Mouse (Mus musculus) large intestine, adult 2 months (tissue): ENCODE measurements around the gene Gm49369. TPM values are rescaled to one million over a fixed set of nuclear protein-coding genes. Genes with fewer than 3 reads are reported as not detected.
"Not testable (repeated sequence)": the region's sequence is repeated elsewhere in the genome, so short reads cannot be mapped to it uniquely, and the experiment has no call there.

ENCODE experiments used
- DNase-seq: peaks from one replicate; pipeline ENCODE4 v3.0.0-alpha.2; 2012; ENCODE audit warnings: low read depth, low spot score
- WGBS: fragments of 180-500 bp; shearing (Covaris S2); methylation state at CpG from one replicate; pipeline ENCODE4 v1.1.7; 2018; 5-methylcytosine and 5-hydroxymethylcytosine counted together
- polyA plus RNA-seq: library from polyadenylated mRNA; depleted of rRNA; stranded (reverse); fragments of >200 nt; gene quantifications from 2 replicates; pipeline ENCODE4 v1.2.3, GENCODE M21; 2012; rRNA removed

Gm49369 gene
- polyA plus RNA-seq, result not detected in 2 replicates

- WGBS, result over 99% methylated on average over 5 of the region's 5 CpGs
- no peak for DNase-seq
These were observed at the start of gene Gm49369 for GRCm38 (mm10) chr7:142382567-142382966. Gene Gm49369, minus strand, starts transcription at chr7:142382667.

- no peak for DNase-seq
These were observed 48.6 kb upstream of the Gm49369 start for GRCm38 (mm10) chr7:142431106-142431505.

GRCm38 (mm10) chr7:142430160-142430678, 47.8 kb upstream of the Gm49369 start:
- WGBS, result 24% methylated on average over 12 of the region's 12 CpGs
- DNase-seq, result no peak

More at GRCm38 (mm10) chr7:142431106-142431505, 48.6 kb upstream of the Gm49369 start:
- whole genome bisulfite sequencing, result 95% methylated on average over 14 of the region's 14 CpGs

DNA sequence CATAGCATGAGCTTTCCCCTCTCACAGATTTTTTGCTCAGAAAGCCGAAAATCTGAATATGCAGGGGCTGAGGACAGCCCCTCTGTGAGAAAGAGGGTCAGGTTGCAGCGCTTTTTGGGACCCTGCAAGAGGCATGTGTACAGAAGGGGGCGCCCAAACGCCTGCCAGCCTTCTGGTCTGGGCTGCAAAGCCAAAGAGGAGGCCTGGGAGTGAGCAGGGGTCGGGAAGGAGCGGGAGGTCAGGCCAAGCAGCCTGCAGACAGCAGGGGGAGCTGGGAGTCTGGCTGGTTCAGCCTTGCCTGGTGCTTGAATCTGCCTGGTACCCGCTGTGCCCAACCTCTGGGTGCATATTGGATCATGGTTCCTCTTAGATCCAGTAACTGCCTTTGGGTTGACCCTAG, 45.7 kb upstream of the Gm49369 start:
- 54% methylated on average over 7 of the region's 7 CpGs for WGBS

GRCm38 (mm10) chr7:142425641-142426213, 43.3 kb upstream of the Gm49369 start:
- 76% methylated on average over 11 of the region's 11 CpGs for WGBS
- no peak for DNase-seq

More for the DNA sequence above, 45.7 kb upstream of the Gm49369 start:
- DNase-seq, result no peak

DNA sequence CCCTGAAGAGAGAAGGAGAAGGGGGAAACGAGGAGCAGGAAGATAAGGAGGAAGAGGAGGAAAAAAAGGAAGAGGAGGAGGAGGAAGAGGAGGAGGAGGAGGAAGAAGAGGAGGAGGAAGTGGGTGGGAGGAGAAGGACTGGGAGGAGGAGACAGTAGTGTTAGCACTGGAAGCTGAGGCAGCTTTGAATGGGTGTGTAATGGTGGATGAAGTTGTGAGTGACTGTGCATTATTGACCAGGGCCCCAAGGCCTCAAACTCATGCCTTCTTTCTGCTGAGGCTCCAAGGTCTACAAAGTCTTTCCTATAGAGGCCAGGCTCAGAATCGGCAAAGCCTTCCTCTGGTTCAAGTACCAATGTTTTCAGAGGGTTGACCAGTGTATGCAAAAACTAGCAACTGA, 39.4 kb upstream of the Gm49369 start:
- WGBS, result 64% methylated on average over 2 of the region's 2 CpGs
- DNase-seq, result no peak

DNA sequence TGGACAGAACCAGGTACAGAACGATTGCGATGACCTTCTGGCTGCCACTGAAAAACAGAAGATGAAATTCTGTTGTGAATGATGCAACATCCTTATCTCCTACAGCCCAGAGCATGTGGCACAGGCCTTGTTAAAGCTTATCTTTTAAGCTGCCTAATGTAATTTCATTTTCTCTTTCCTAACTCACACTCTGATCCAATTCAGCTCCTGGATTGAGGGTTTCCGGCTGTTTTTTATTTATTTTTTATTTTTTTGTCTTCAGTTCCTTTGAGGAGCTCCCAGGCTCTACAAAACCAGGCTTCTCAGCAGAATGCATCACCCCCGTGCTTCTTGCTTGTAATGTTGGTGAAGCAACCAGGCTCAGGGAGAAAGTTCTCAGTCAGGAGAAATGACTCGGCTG, 37.4 kb upstream of the Gm49369 start:
- 68% methylated on average over 5 of the region's 5 CpGs for WGBS
- DNase-seq, result no peak

GRCm38 (mm10) chr7:142418679-142419078, 36.2 kb upstream of the Gm49369 start:
- no peak for DNase-seq
- WGBS, result 90% methylated on average over 8 of the region's 8 CpGs

- 92% methylated on average over 2 of the region's 2 CpGs for WGBS
- no peak for DNase-seq
These were observed 35.6 kb upstream of the Gm49369 start for GRCm38 (mm10) chr7:142418027-142418426.

GRCm38 (mm10) chr7:142416225-142416624, 33.8 kb upstream of the Gm49369 start:
- WGBS, result 63% methylated on average over 3 of the region's 3 CpGs
- DNase-seq, result no peak

GRCm38 (mm10) chr7:142415314-142415713, 32.8 kb upstream of the Gm49369 start:
- DNase-seq, result no peak
- 34% methylated on average over 4 of the region's 4 CpGs for WGBS

GRCm38 (mm10) chr7:142413285-142413684, 30.8 kb upstream of the Gm49369 start:
- WGBS, result 78% methylated on average over 6 of the region's 6 CpGs
- DNase-seq, result no peak

DNA sequence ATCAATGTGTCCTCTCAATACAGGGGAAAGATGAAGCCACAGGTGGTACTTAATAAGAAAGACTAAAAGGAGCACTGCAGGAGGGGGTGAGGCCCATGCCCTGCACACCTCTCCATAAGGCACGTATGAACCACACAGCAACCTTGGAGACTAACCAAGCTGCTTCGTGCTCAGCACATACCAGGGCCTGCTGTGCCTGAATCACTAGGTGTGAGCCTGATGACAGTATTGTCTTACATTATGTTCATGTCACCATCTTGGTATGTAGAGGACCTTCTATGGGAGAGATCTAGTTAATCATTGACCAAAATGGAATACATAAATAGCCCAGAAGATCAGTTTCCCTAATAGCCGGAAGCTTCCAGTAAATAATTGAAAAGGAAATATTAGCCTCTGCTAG, 27.1 kb upstream of the Gm49369 start:
- 68% methylated on average over 3 of the region's 3 CpGs for WGBS
- no peak for DNase-seq

- no peak for DNase-seq
- 96% methylated on average over 8 of the region's 8 CpGs for WGBS
These were observed 26.2 kb upstream of the Gm49369 start for GRCm38 (mm10) chr7:142408686-142409085.

DNA sequence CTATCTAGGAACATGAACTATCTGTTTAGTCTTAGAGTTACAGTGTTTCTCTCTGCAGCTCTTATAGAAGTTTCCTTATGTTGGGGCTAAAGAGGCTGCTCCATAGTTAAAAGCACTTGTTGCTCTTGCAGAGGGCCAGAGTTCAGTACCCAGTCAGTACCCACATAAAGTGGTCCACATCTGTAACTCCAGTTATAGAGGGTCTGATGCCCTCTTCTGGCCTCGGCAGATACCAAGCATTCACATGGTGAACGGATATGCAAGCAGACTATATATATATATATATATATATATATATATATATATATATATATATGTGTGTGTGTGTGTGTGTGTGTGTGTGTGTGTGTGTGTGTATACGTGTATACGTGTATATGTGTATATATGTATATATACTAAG, 25.5 kb upstream of the Gm49369 start:
- DNase-seq, result no peak
- WGBS, result 59% methylated on average over 4 of the region's 4 CpGs

GRCm38 (mm10) chr7:142405134-142405533, 22.7 kb upstream of the Gm49369 start:
- DNase-seq, result not testable (repeated sequence)
- WGBS, result 91% methylated on average over 5 of the region's 5 CpGs

DNA sequence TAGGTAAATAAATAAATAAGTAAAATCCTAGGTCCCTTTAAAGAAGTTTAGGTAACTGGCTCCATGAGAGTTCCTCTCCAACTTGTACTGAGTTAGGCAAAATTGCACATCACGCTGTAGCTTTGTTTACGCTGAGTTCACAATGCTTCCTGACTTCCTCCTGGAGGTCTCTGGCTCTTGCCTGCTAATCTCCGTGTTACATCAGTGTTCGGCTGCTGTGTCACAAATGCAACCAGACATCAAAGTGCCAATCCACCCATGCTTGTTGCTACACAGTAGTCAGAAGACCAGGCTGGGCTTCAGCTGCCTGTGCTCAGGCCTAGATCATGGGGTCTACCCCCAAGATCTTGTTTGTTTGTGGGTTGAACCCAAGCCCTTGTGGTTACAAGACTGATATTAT, 21.1 kb upstream of the Gm49369 start:
- WGBS, result 49% methylated on average over 4 of the region's 4 CpGs
- DNase-seq, result no peak

DNA sequence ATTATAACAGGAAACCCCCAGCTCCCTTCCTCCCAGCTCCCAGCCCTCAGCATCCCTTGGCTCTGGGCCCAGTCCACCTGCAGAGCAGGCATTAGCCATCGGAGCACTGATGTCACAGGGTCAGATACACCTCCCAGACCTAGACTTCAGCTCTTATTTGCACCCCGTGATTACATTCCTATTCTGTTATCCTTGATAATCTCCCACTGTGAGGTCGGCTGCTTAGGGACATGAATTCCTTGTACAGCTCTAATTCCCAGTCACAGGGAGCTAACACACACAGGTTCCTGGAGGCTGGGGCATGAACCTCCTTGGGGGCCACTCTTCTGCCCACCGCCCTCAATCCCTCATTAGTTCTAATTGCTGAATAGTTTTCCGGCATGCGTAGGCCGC, 18.3 kb upstream of the Gm49369 start:
- no peak for DNase-seq

DNA sequence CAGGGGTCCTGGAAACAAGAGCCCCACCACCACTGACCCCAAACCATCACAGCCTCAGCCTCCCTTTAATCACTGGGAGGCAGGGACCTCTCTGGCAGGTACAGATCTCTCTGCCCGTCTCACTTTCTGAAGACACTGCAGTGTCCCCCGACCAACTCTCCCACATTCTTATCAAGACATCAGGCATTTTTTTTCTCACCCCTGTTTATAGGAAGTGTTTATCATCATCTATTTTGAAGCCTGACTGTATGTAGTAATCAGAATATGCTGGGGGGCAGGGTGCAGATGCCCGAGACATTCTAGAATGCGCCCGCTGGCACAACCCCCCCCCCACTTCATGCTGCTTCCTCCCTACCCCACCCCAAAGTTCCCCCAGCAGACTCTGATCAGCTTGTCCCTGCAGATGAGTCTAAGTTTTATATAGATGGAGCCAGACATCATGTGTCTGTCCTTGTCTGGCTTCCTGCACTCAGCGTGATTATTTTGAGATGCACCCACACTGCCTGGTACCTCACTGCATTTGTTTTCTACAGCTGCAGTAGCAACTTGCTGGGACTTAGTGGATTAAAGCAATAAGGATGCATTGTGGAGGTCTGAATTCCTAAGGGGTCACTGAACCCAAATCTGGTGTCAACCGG, 17.8 kb upstream of the Gm49369 start:
- WGBS, result 74% methylated on average over 7 of the region's 7 CpGs
- no peak for DNase-seq

More for the DNA sequence above, 18.3 kb upstream of the Gm49369 start:
- WGBS, result 54% methylated on average over 7 of the region's 7 CpGs

DNA sequence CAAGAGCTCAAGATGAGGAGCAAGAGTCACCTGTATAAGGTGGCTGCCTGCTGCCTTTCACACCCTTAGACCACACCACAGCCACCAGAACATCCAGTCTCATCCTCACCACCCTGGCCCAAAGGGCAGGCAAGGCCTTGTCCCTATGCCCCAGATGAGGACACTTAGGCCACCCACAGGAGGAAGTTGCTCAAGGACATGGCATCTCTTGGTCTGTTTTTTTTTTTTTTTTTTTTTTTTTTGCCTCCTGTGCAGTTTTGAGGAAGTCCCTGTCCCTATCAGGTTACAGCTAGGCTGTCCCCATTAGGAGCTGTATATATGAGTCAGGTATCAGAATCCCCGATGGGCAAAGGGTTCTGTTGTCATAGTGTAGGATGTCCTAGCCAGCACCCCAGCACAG, 16.8 kb upstream of the Gm49369 start:
- 70% methylated on average over 1 of the region's 1 CpGs for WGBS
- DNase-seq, result no peak

DNA sequence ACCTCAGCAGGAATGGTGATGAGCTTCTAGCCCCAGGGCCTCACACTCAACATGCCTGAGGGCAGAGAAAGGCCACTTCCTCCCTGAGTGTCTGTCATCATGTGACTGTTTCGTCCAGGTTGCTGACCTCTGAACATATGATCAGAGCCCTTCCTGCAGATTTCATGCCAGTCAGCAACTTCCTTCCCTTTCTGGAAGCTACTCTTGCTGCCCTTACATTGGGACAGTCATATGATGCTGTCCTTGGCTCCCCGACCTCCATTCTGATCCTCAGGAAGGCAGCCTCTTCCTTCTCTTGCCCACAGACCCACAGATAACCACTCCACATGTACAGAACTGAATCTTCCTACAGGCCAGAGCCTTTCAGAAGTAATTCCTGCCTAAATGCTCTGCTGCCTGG, 15.6 kb upstream of the Gm49369 start:
- DNase-seq, result no peak
- 53% methylated on average over 2 of the region's 2 CpGs for WGBS
